Mouse (Mus musculus) cerebellum, adult 18-20 months (tissue): ENCODE results near the gene Fars2.
"Not testable (repeated sequence)": the region's sequence is repeated elsewhere in the genome, so short reads cannot be mapped to it uniquely, and the experiment has no call there.

Experiments used
- DNase-seq, 2 experiments: peaks; one replicate each; pipeline ENCODE4 v3.0.0; 2021

The Fars2 gene

GRCm38 (mm10) chr13:36386074-36386473 lies 268.9 kb downstream of the Fars2 start:
- DNase-seq = no peak

- DNase-seq = no peak
Observed at GRCm38 (mm10) chr13:36391936-36392335, 274.7 kb downstream of the Fars2 start.

- no peak for DNase-seq
Observed at GRCm38 (mm10) chr13:36392666-36393065, 275.5 kb downstream of the Fars2 start.

GRCm38 (mm10) chr13:36401011-36401410 lies 283.8 kb downstream of the Fars2 start:
- DNase-seq = no peak

- no peak for DNase-seq
Observed at GRCm38 (mm10) chr13:36413276-36413675, 296.1 kb downstream of the Fars2 start.

- DNase-seq = no peak
Observed at GRCm38 (mm10) chr13:36415176-36415575, 298.0 kb downstream of the Fars2 start.

- no peak for DNase-seq
Observed at GRCm38 (mm10) chr13:36416546-36416945, 299.3 kb downstream of the Fars2 start.

GRCm38 (mm10) chr13:36419357-36419756 lies 302.1 kb downstream of the Fars2 start:
- DNase-seq = no peak

GRCm38 (mm10) chr13:36422446-36422845 lies 305.2 kb downstream of the Fars2 start:
- no peak for DNase-seq

- DNase-seq = not testable (repeated sequence)
Observed at GRCm38 (mm10) chr13:36425824-36426705, 308.9 kb downstream of the Fars2 start.

- no peak for DNase-seq
Observed at GRCm38 (mm10) chr13:36429500-36430189, 312.4 kb downstream of the Fars2 start.

- DNase-seq = no peak
Observed at GRCm38 (mm10) chr13:36430420-36431114, 313.4 kb downstream of the Fars2 start.

GRCm38 (mm10) chr13:36431974-36432518 lies 314.8 kb downstream of the Fars2 start:
- no peak for DNase-seq

GRCm38 (mm10) chr13:36444748-36445423 lies 327.7 kb downstream of the Fars2 start:
- peak; percentile 6 to 14 for DNase-seq

GRCm38 (mm10) chr13:36447947-36448346 lies 330.7 kb downstream of the Fars2 start:
- no peak for DNase-seq

GRCm38 (mm10) chr13:36448565-36448964 lies 331.4 kb downstream of the Fars2 start:
- no peak for DNase-seq

- no peak for DNase-seq
Observed at GRCm38 (mm10) chr13:36451437-36451836, 334.2 kb downstream of the Fars2 start.

GRCm38 (mm10) chr13:36460473-36460872 lies 343.3 kb downstream of the Fars2 start:
- DNase-seq = no peak

- no peak for DNase-seq
Observed at GRCm38 (mm10) chr13:36463669-36464068, 346.5 kb downstream of the Fars2 start.

GRCm38 (mm10) chr13:36466076-36466475 lies 348.9 kb downstream of the Fars2 start:
- not testable (repeated sequence) for DNase-seq

- DNase-seq = no peak
Observed at GRCm38 (mm10) chr13:36466515-36466921, 349.3 kb downstream of the Fars2 start.

- DNase-seq = no peak
Observed at GRCm38 (mm10) chr13:36467849-36468248, 350.6 kb downstream of the Fars2 start.
